Mouse (Mus musculus): ENCODE measurements around the gene Rnf166. TPM values are rescaled to one million over a fixed set of nuclear protein-coding genes. Genes with fewer than 3 reads are reported as not detected.

Rnf166 gene
- polyA plus RNA-seq, 2 experiments, result 47.0 to 80.1 TPM

DNA sequence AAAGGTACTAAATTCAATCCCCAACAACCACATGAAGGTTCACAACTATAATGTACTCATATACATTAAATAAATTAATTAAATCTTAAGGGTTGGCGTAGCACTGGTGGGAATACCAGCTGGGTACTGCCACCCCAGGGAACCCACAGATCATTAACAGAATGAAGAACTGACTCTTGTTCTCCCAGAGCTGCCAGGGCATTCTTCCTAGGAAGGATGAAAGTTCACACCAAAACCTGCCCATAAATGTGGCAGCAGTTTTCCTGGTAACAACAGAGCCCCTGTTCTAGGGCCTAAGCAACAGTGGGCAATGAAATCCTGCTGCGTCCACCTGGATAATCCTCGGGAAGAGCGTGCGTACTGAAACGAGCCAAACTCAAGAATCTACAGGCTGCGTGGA is 33.5 kb downstream of the Rnf166 start:
- H3K4me1 ChIP-seq (ENCODE audit: control insufficient read depth, insufficient read depth, low read length), result peaks cover 14% of the 10 kb centered on the region
- whole genome bisulfite sequencing, result 14% methylated on average over 7 of the region's 7 CpGs

GRCm38 (mm10) chr8:122441326-122441725 is 34.5 kb downstream of the Rnf166 start:
- Histone ChIP-seq H3K27me3 (ENCODE audit: control insufficient read depth, insufficient read depth, low read length) (no peaks in the 10 kb centered on the region), H3K36me3 (ENCODE audit: control insufficient read depth, insufficient read depth, low read length) (peaks cover 29% of the 10 kb centered on the region), H3K27ac (replicated peaks; ENCODE audit: low read depth, low read length) (no peak overlapping the region), H3K4me1 (ENCODE audit: control insufficient read depth, insufficient read depth, low read length) (peaks cover 14% of the 10 kb centered on the region), H3K9me3 (ENCODE audit: control insufficient read depth, low read length) (no peaks in the 10 kb centered on the region), H3K4me2 (replicated peaks; ENCODE audit: low read depth, low read length, severe bottlenecking) (no peak overlapping the region), H3K9ac (ENCODE audit: low read depth, low read length, severe bottlenecking) (no peak overlapping the region), H3K4me3 (replicated peaks; ENCODE audit: low read length) (no peak overlapping the region)
- ATAC-seq (ENCODE audit: low FRiP score, low read depth) (no peak), DNase-seq (ENCODE audit: low spot score) (no peak)
- 100% methylated on average over 1 of the region's 1 CpGs for WGBS
- TF ChIP-seq POLR2A (IDR thresholded peaks at IDR 0.05; ENCODE audit: borderline replicate concordance, extremely low read depth, insufficient read depth, insufficient read length), result no peak

More for the DNA sequence above, 33.5 kb downstream of the Rnf166 start:
- Histone ChIP-seq H3K27ac (replicated peaks; ENCODE audit: low read depth, low read length) (no peak overlapping the region), H3K9me3 (ENCODE audit: control insufficient read depth, low read length) (no peaks in the 10 kb centered on the region), H3K4me3 (replicated peaks; ENCODE audit: low read length) (peak overlapping the region; percentile 68), H3K27me3 (ENCODE audit: control insufficient read depth, insufficient read depth, low read length) (no peaks in the 10 kb centered on the region), H3K9ac (ENCODE audit: low read depth, low read length, severe bottlenecking) (peak overlapping the region; percentile 65), H3K4me2 (replicated peaks; ENCODE audit: low read depth, low read length, severe bottlenecking) (peak overlapping the region; percentile 95), H3K36me3 (ENCODE audit: control insufficient read depth, insufficient read depth, low read length) (peaks cover 18% of the 10 kb centered on the region)
- TF ChIP-seq POLR2A (IDR thresholded peaks at IDR 0.05; ENCODE audit: borderline replicate concordance, extremely low read depth, insufficient read depth, insufficient read length), result no peak
- no peak for DNase-seq (ENCODE audit: low spot score)
- no peak for ATAC-seq (ENCODE audit: low FRiP score, low read depth)

GRCm38 (mm10) chr8:122439336-122439735 is 36.5 kb downstream of the Rnf166 start:
- ATAC-seq (ENCODE audit: low FRiP score, low read depth) (no peak), DNase-seq (ENCODE audit: low spot score) (no peak)
- Histone ChIP-seq H3K9me3 (ENCODE audit: control insufficient read depth, low read length) (no peaks in the 10 kb centered on the region), H3K27me3 (ENCODE audit: control insufficient read depth, insufficient read depth, low read length) (no peaks in the 10 kb centered on the region), H3K27ac (replicated peaks; ENCODE audit: low read depth, low read length) (no peak overlapping the region), H3K9ac (ENCODE audit: low read depth, low read length, severe bottlenecking) (no peak overlapping the region), H3K4me3 (replicated peaks; ENCODE audit: low read length) (no peak overlapping the region), H3K36me3 (ENCODE audit: control insufficient read depth, insufficient read depth, low read length) (peaks cover 42% of the 10 kb centered on the region), H3K4me1 (ENCODE audit: control insufficient read depth, insufficient read depth, low read length) (peaks cover 6% of the 10 kb centered on the region), H3K4me2 (replicated peaks; ENCODE audit: low read depth, low read length, severe bottlenecking) (no peak overlapping the region)
- WGBS, result 91% methylated on average over 16 of the region's 16 CpGs
- no peak for TF ChIP-seq POLR2A (IDR thresholded peaks at IDR 0.05; ENCODE audit: borderline replicate concordance, extremely low read depth, insufficient read depth, insufficient read length)

DNA sequence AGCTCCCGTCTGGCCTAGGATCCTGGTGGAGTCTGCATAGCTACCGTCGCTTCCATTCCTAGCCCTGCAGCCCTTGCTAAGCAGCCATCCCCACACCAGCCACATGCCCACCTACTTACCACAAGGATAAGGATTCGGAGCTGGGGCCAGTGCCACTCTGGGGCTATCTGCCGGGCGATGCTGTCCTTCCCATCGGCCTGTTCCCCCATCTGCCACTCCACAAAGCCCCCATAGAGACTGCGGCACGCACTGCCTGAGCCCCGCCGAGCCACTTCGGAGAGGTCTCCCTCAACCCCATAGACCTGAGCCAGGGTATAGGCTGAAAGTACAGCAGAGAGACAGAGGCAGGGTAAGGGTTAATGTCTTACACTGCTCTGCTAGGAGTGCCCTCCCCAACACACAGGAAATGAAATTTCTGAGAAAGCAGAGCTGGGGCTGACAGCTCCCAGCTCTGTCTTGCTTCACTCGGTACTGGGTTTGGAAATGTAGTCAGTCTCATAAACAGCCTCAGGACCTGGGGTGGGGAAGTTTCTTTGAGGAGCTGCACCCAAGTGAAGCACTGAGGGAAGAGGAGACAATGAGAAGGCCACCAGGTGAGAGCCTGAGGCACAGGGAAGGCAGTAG is 38.0 kb downstream of the Rnf166 start:
- WGBS, result 86% methylated on average over 13 of the region's 13 CpGs
- Histone ChIP-seq H3K27ac (replicated peaks; ENCODE audit: low read depth, low read length) (no peak overlapping the region), H3K9ac (ENCODE audit: low read depth, low read length, severe bottlenecking) (no peak overlapping the region), H3K4me1 (ENCODE audit: control insufficient read depth, insufficient read depth, low read length) (peaks cover 9% of the 10 kb centered on the region), H3K4me2 (replicated peaks; ENCODE audit: low read depth, low read length, severe bottlenecking) (no peak overlapping the region), H3K27me3 (ENCODE audit: control insufficient read depth, insufficient read depth, low read length) (no peaks in the 10 kb centered on the region), H3K4me3 (replicated peaks; ENCODE audit: low read length) (no peak overlapping the region), H3K36me3 (ENCODE audit: control insufficient read depth, insufficient read depth, low read length) (peaks cover 42% of the 10 kb centered on the region), H3K9me3 (ENCODE audit: control insufficient read depth, low read length) (no peaks in the 10 kb centered on the region)
- no peak for ATAC-seq (ENCODE audit: low FRiP score, low read depth)
- TF ChIP-seq POLR2A (IDR thresholded peaks at IDR 0.05; ENCODE audit: borderline replicate concordance, extremely low read depth, insufficient read depth, insufficient read length), result no peak
- DNase-seq (ENCODE audit: low spot score), result no peak

- H3K4me1 ChIP-seq (ENCODE audit: control insufficient read depth, insufficient read depth, low read length), result peaks cover 12% of the 10 kb centered on the region
- no peak overlapping the region for H3K27ac ChIP-seq (replicated peaks; ENCODE audit: low read depth, low read length)
- no peak overlapping the region for H3K9ac ChIP-seq (ENCODE audit: low read depth, low read length, severe bottlenecking)
- no peak for ATAC-seq (ENCODE audit: low FRiP score, low read depth)
- no peaks in the 10 kb centered on the region for H3K9me3 ChIP-seq (ENCODE audit: control insufficient read depth, low read length)
- DNase-seq (ENCODE audit: low spot score), result no peak
- no peak for TF ChIP-seq POLR2A (IDR thresholded peaks at IDR 0.05; ENCODE audit: borderline replicate concordance, extremely low read depth, insufficient read depth, insufficient read length)
- peaks cover 42% of the 10 kb centered on the region for H3K36me3 ChIP-seq (ENCODE audit: control insufficient read depth, insufficient read depth, low read length)
- H3K4me2 ChIP-seq (replicated peaks; ENCODE audit: low read depth, low read length, severe bottlenecking), result no peak overlapping the region
- no peak overlapping the region for H3K4me3 ChIP-seq (replicated peaks; ENCODE audit: low read length)
- no peaks in the 10 kb centered on the region for H3K27me3 ChIP-seq (ENCODE audit: control insufficient read depth, insufficient read depth, low read length)
- 86% methylated on average over 20 of the region's 20 CpGs for WGBS
Measured at GRCm38 (mm10) chr8:122436586-122437125, 39.2 kb downstream of the Rnf166 start.

Measured in limb, embryonic 14.5 days (tissue).